In genomic region chr17:31072872-31073271, GRCm38 (mm10) we compare ENCODE assay signal across 8 mouse cellular contexts. TPM values are rescaled to one million over a fixed set of nuclear protein-coding genes. Genes with fewer than 3 reads are reported as not detected.
DNase-seq lines count a peak whose midpoint lies in the region; ATAC-seq and TF ChIP-seq lines count a peak whose summit lies in the region.
"Had no signal": no experiment of that assay in that cellular context is flagged by ENCODE, and none has a peak within 500 bp of the region (broad histone marks: within the 10 kb centered on the region; RNA-seq: fewer than 3 reads in every experiment).

No protein-coding gene starts in this region.

- no peaks in the 10 kb centered on the region for H3K9me3 ChIP-seq in lung, embryonic 16.5 days (ENCODE audit: control insufficient read depth, low read length)
- H3K9me3 ChIP-seq in forebrain, embryonic 15.5 days = no peaks in the 10 kb centered on the region
- H3K9me3 ChIP-seq in limb, embryonic 11.5 days (ENCODE audit: control insufficient read depth, low read length) = no peaks in the 10 kb centered on the region
- no peaks in the 10 kb centered on the region for H3K9me3 ChIP-seq in stomach, embryonic 14.5 days (ENCODE audit: control insufficient read depth, low read depth, low read length)

- ATAC-seq in lung, embryonic 16.5 days (ENCODE audit: low read depth) = 0 out of 2 replicates have a peak, but pooled peaks have one; percentile 1
- ATAC-seq in forebrain, embryonic 15.5 days (replicated peaks) = peak; percentile 44; the same call in 1 of the 2 replicates
- ATAC-seq in limb, embryonic 11.5 days (ENCODE audit: insufficient number of reproducible peaks, low FRiP score, low TSS enrichment, low read depth) = no peak
- ATAC-seq in stomach, embryonic 14.5 days (ENCODE audit: insufficient number of reproducible peaks, insufficient read depth, low FRiP score, low read depth) = peak; percentile 11; the same call in 1 of the 2 replicates

- no peak for TF ChIP-seq POLR2A in lung, adult 2 months (IDR thresholded peaks at IDR 0.05; ENCODE audit: borderline replicate concordance, extremely low read depth, low read depth, low read length)

- H3K4me3 ChIP-seq in lung, embryonic 16.5 days (ENCODE audit: low read length) = no peak overlapping the region
- H3K4me3 ChIP-seq in lung, adult 2 months (replicated peaks; ENCODE audit: extremely low read depth, low read depth, low read length) = no peak overlapping the region
- H3K4me3 ChIP-seq in forebrain, embryonic 15.5 days = peak overlapping the region; percentile 35; the same call in 1 of the 2 replicates
- no peak overlapping the region for H3K4me3 ChIP-seq in limb, embryonic 11.5 days (ENCODE audit: low read depth, low read length)
- H3K4me3 ChIP-seq in stomach, embryonic 14.5 days (ENCODE audit: low read depth, low read length) = no peak overlapping the region

- no peaks in the 10 kb centered on the region for H3K27me3 ChIP-seq in lung, embryonic 16.5 days (ENCODE audit: control insufficient read depth, insufficient read depth, low read depth, low read length)
- H3K27me3 ChIP-seq in forebrain, embryonic 15.5 days = no peaks in the 10 kb centered on the region
- H3K27me3 ChIP-seq in limb, embryonic 11.5 days (ENCODE audit: control insufficient read depth, insufficient read depth, low read length) = no peaks in the 10 kb centered on the region
- H3K27me3 ChIP-seq in stomach, embryonic 14.5 days (ENCODE audit: control insufficient read depth, insufficient read depth, low read length) = no peaks in the 10 kb centered on the region

- H3K9ac ChIP-seq in lung, embryonic 16.5 days (ENCODE audit: low read length) = no peak overlapping the region
- peak overlapping the region; percentile 22; the same call in 1 of the 2 replicates for H3K9ac ChIP-seq in forebrain, embryonic 15.5 days (replicated peaks)
- no peak overlapping the region for H3K9ac ChIP-seq in limb, embryonic 11.5 days (ENCODE audit: low read length)
- H3K9ac ChIP-seq in stomach, embryonic 14.5 days (replicated peaks; ENCODE audit: low read depth, low read length) = no peak overlapping the region

- H3K4me2 ChIP-seq in lung, embryonic 16.5 days (ENCODE audit: low read depth, low read length) = peak overlapping the region; percentile 48
- H3K4me2 ChIP-seq in forebrain, embryonic 15.5 days (replicated peaks) = peak overlapping the region; percentile 52
- H3K4me2 ChIP-seq in limb, embryonic 11.5 days (ENCODE audit: low read depth, severe bottlenecking) = peak overlapping the region; percentile 37
- peak overlapping the region; percentile 42 for H3K4me2 ChIP-seq in stomach, embryonic 14.5 days (replicated peaks; ENCODE audit: low read depth, low read length)

- no peak overlapping the region for H3K27ac ChIP-seq in lung, embryonic 16.5 days (ENCODE audit: low read length)
- H3K27ac ChIP-seq in forebrain, embryonic 15.5 days (replicated peaks) = peak overlapping the region; percentile 69
- 0 out of 2 replicates have a peak overlapping the region, but pooled peaks have one; percentile 43 for H3K27ac ChIP-seq in limb, embryonic 11.5 days (replicated peaks; ENCODE audit: low read depth, low read length)
- H3K27ac ChIP-seq in stomach, embryonic 14.5 days (ENCODE audit: low read length) = no peak overlapping the region; the same call in 1 of the 2 replicates

- DNase-seq in lung, adult 2 months = no peak
- DNase-seq in limb, embryonic 11.5 days (ENCODE audit: low spot score) = no peak
- no peak for DNase-seq in ovary, postnatal 14 days (ENCODE audit: low spot score)
- no peak for DNase-seq in kidney, postnatal 10 days

- no peaks in the 10 kb centered on the region for H3K36me3 ChIP-seq in lung, embryonic 16.5 days (ENCODE audit: control insufficient read depth, insufficient read depth, low read length)
- H3K36me3 ChIP-seq in forebrain, embryonic 15.5 days = no peaks in the 10 kb centered on the region
- no peaks in the 10 kb centered on the region for H3K36me3 ChIP-seq in limb, embryonic 11.5 days (ENCODE audit: control insufficient read depth, insufficient read depth, low read length)
- H3K36me3 ChIP-seq in stomach, embryonic 14.5 days (ENCODE audit: control insufficient read depth, insufficient read depth, low read length) = no peaks in the 10 kb centered on the region

- no peak for TF ChIP-seq CTCF in lung, adult 2 months (IDR thresholded peaks at IDR 0.05; ENCODE audit: insufficient read depth, low read length)

- H3K4me1 ChIP-seq in lung, embryonic 16.5 days (replicated peaks; ENCODE audit: control insufficient read depth, insufficient read depth, low read length) = peaks cover 39% of the 10 kb centered on the region
- peaks cover 30% of the 10 kb centered on the region for H3K4me1 ChIP-seq in lung, adult 2 months (ENCODE audit: control insufficient read depth, insufficient read depth, low read length)
- H3K4me1 ChIP-seq in forebrain, embryonic 15.5 days = peaks cover 52% of the 10 kb centered on the region
- peaks cover 38% of the 10 kb centered on the region for H3K4me1 ChIP-seq in limb, embryonic 11.5 days (ENCODE audit: control insufficient read depth, insufficient read depth, low read length)
- peaks cover 19% of the 10 kb centered on the region for H3K4me1 ChIP-seq in stomach, embryonic 14.5 days (ENCODE audit: control insufficient read depth, insufficient read depth, low read length)

- WGBS in lung, embryonic 16.5 days = 74% methylated on average over 4 of the region's 4 CpGs
- 75% methylated on average over 4 of the region's 4 CpGs for WGBS in lung, adult 2 months
- WGBS in forebrain, embryonic 15.5 days = 45% methylated on average over 4 of the region's 4 CpGs
- WGBS in limb, embryonic 11.5 days = 73% methylated on average over 4 of the region's 4 CpGs
- WGBS in stomach, embryonic 14.5 days = 66% methylated on average over 4 of the region's 4 CpGs

RNA-seq across cellular contexts. Expression of gene Abcg1, which starts 15.4 kb away (rescaled TPM):
- polyA plus RNA-seq in lung, embryonic 16.5 days (2015; fragmentation: Nextera tagmentation; extraction: Ambion mirVana) = 12.9 and 15.1 TPM in 2 replicates
- polyA plus RNA-seq in lung, adult 2 months (2012; rRNA removed) = 53.2 and 57.4 TPM in 2 replicates
- 20.2 and 20.8 TPM in 2 replicates for polyA plus RNA-seq in forebrain, embryonic 15.5 days (2015; fragmentation: Nextera tagmentation; extraction: Ambion mirVana)
- 6.3 and 6.9 TPM in 2 replicates for polyA plus RNA-seq in limb, embryonic 11.5 days (2014; fragmentation: Nextera tagmentation; extraction: Ambion mirVana)
- 5.9 and 6.6 TPM in 2 replicates for polyA plus RNA-seq in stomach, embryonic 14.5 days (2014; fragmentation: Nextera tagmentation; extraction: Ambion mirVana)

RNA-seq across cellular contexts. Expression of gene Tff3, which starts 56.6 kb away (rescaled TPM):
- polyA plus RNA-seq in lung, embryonic 16.5 days (2015; fragmentation: Nextera tagmentation; extraction: Ambion mirVana) = 0.58 and 1.6 TPM in 2 replicates
- 20.4 TPM in 1 of 2 replicates, not detected in the other for polyA plus RNA-seq in lung, adult 2 months (2012; rRNA removed)
- 0.39 TPM in 1 of 2 replicates, not detected in the other for polyA plus RNA-seq in forebrain, embryonic 15.5 days (2015; fragmentation: Nextera tagmentation; extraction: Ambion mirVana)
- polyA plus RNA-seq in limb, embryonic 11.5 days (2014; fragmentation: Nextera tagmentation; extraction: Ambion mirVana) = not detected in 2 replicates
- 21.9 and 22.6 TPM in 2 replicates for polyA plus RNA-seq in stomach, embryonic 14.5 days (2014; fragmentation: Nextera tagmentation; extraction: Ambion mirVana)
- polyA plus RNA-seq: macrophage had no signal

Comparison
In these comparisons a context has a peak if more than half of its experiments do, and no peak if none do; other contexts are left out.
1. H3K27ac ChIP-seq: peak in forebrain, embryonic 15.5 days (single experiment) and limb, embryonic 11.5 days (single experiment); none in lung, embryonic 16.5 days (single experiment) and stomach, embryonic 14.5 days (single experiment).
2. Peak in every context shown above with its lines, with median percentiles within 50 percentile points of each other: H3K4me2 ChIP-seq.